In the genomic region with DNA sequence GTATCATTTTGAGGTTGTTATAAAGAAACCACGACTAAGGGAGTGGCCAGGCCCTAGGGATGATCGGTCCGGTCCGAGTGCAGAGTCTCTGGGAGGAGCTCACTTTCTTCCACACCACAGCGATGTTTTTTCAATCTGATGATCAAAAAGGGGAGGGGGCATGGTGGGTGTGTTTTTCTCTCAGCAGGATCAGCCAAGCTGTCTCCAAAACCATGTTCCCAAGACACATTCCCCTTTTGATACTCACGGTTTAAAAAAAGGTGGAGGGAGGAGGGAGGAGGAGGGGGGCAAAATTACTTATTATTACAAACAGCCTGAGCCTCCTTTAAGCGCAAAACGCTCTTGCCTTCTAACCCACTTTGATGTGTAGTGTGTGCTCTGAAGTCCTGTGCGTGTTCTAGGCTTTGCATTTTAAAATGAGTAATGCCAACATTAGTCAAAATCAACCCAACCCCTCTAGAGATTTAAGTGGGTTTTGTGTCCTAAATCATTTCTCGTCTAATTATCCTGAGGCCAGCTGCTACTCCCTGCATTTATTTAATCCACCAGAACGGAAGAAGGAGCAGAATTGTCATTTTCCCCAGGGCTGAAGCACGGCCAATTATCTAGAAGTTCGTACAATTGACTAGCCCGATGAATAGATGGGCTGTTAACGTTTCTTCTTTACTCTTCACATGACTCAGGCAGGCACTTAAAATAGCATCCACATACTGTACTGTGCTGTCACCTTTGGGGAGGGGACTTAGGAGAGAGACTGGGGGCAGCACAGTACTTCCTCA, we compare ENCODE assay signal across 14 mouse cellular contexts.
A peak's percentile ranks its signal among the peaks of the same experiment; 100 is the strongest.
DNase-seq lines count a peak whose midpoint lies in the region; ATAC-seq and TF ChIP-seq lines count a peak whose summit lies in the region.
"Had no signal": no experiment of that assay in that cellular context is flagged by ENCODE, and none has a peak within 500 bp of the region (broad histone marks: within the 10 kb centered on the region; RNA-seq: fewer than 3 reads in every experiment).

No protein-coding gene starts in this region.

- H3K36me3 ChIP-seq in forebrain, postnatal 0 days (ENCODE audit: insufficient read depth) = no peaks in the 10 kb centered on the region
- no peaks in the 10 kb centered on the region for H3K36me3 ChIP-seq in midbrain, embryonic 16.5 days (ENCODE audit: control insufficient read depth, insufficient read depth, low read length)
- H3K36me3 ChIP-seq: limb, embryonic 12.5 days; stomach, embryonic 15.5 days had no signal

- H3K4me2 ChIP-seq in forebrain, postnatal 0 days (ENCODE audit: low read depth) = peak overlapping the region; percentile 32
- H3K4me2 ChIP-seq in midbrain, embryonic 16.5 days (ENCODE audit: low read length) = peak overlapping the region; percentile 35
- H3K4me2 ChIP-seq: limb, embryonic 12.5 days; stomach, embryonic 15.5 days had no signal

- no peak overlapping the region for H3K4me3 ChIP-seq in forebrain, postnatal 0 days (ENCODE audit: low read depth, low read length)
- no peak overlapping the region for H3K4me3 ChIP-seq in midbrain, embryonic 16.5 days (ENCODE audit: low read depth, low read length)
- H3K4me3 ChIP-seq: limb, embryonic 12.5 days; stomach, embryonic 15.5 days had no signal

- H3K27me3 ChIP-seq in forebrain, postnatal 0 days (ENCODE audit: insufficient read depth, low read length) = no peaks in the 10 kb centered on the region
- H3K27me3 ChIP-seq in midbrain, embryonic 16.5 days (ENCODE audit: control insufficient read depth, insufficient read depth, low read depth, low read length) = no peaks in the 10 kb centered on the region
- H3K27me3 ChIP-seq: limb, embryonic 12.5 days; stomach, embryonic 15.5 days had no signal

- H3K9ac ChIP-seq in forebrain, postnatal 0 days = no peak overlapping the region
- no peak overlapping the region for H3K9ac ChIP-seq in midbrain, embryonic 16.5 days (ENCODE audit: low read depth, low read length)
- H3K9ac ChIP-seq: limb, embryonic 12.5 days; stomach, embryonic 15.5 days had no signal

- H3K4me1 ChIP-seq in forebrain, postnatal 0 days (ENCODE audit: insufficient read depth) = peaks cover 6% of the 10 kb centered on the region; the same call in 1 of the 2 replicates
- H3K4me1 ChIP-seq in midbrain, embryonic 16.5 days (ENCODE audit: control insufficient read depth, insufficient read depth, low read length) = peaks cover 19% of the 10 kb centered on the region
- H3K4me1 ChIP-seq: limb, embryonic 12.5 days; stomach, embryonic 15.5 days had no signal

- peak overlapping the region; percentile 62 for H3K27ac ChIP-seq in forebrain, postnatal 0 days (ENCODE audit: low read depth, low read length)
- peak overlapping the region; percentile 53 for H3K27ac ChIP-seq in midbrain, embryonic 16.5 days (ENCODE audit: low read length)
- H3K27ac ChIP-seq: limb, embryonic 12.5 days; stomach, embryonic 15.5 days had no signal

- H3K9me3 ChIP-seq in forebrain, postnatal 0 days (ENCODE audit: low read length) = no peaks in the 10 kb centered on the region
- no peaks in the 10 kb centered on the region for H3K9me3 ChIP-seq in midbrain, embryonic 16.5 days (replicated peaks; ENCODE audit: control insufficient read depth, low read length, poor library complexity, severe bottlenecking)
- H3K9me3 ChIP-seq: limb, embryonic 12.5 days; stomach, embryonic 15.5 days had no signal

- no peak for TF ChIP-seq CTCF in brain, embryonic 14.5 days (IDR thresholded peaks at IDR 0.05; ENCODE audit: borderline replicate concordance, extremely low read depth, insufficient read depth, insufficient read length)
- no peak for TF ChIP-seq CTCF in forebrain, postnatal 0 days (IDR thresholded peaks at IDR 0.05; ENCODE audit: low read depth)

- 7% methylated on average over 15 of the region's 15 CpGs for WGBS in forebrain, postnatal 0 days
- WGBS in midbrain, embryonic 16.5 days = 6% methylated on average over 15 of the region's 15 CpGs

- peak; percentile 48; the same call in 1 of the 2 replicates for ATAC-seq in forebrain, postnatal 0 days
- ATAC-seq in midbrain, embryonic 16.5 days = peak; percentile 81

- peak; percentile 33 for DNase-seq in embryo, embryonic 11 days
- no peak for DNase-seq in embryo, embryonic 10 days (ENCODE audit: low spot score)
- peak; percentile 94 for DNase-seq in brain, embryonic 14.5 days (ENCODE audit: low read depth)
- peak; percentile 49 for DNase-seq in forebrain, postnatal 0 days
- no peak for DNase-seq in lung, postnatal 4 days
- DNase-seq in adrenal gland, postnatal 14 days = no peak
- DNase-seq in yolk sac, embryonic 10.5 days (ENCODE audit: low spot score) = no peak
- DNase-seq: B cell, adult 2 months; heart, postnatal 36 days; kidney, postnatal 14 days; lung, postnatal 14 days had no signal

- TF ChIP-seq POLR2A in brain, embryonic 14.5 days (IDR thresholded peaks at IDR 0.05; ENCODE audit: borderline replicate concordance, extremely low read depth, insufficient read depth, insufficient read length, poor library complexity, severe bottlenecking) = no peak

Comparison
In these comparisons a context has a peak if more than half of its experiments do, and no peak if none do; other contexts are left out.
1. DNase-seq: peak in embryo, embryonic 11 days (single experiment), brain, embryonic 14.5 days (single experiment) and forebrain, postnatal 0 days (single experiment); none in embryo, embryonic 10 days (single experiment), lung, postnatal 4 days (0 of 2), adrenal gland, postnatal 14 days (single experiment) and yolk sac, embryonic 10.5 days (single experiment).